Mouse (Mus musculus) liver, postnatal 0 days (tissue): ENCODE data around the gene Bcat2.

ENCODE experiments used
- CTCF ChIP-seq: sonication (generic); IDR thresholded peaks from 2 replicates; pipeline ENCODE4 v1.5.1; 2016; ENCODE audit warnings: antibody characterized with exemption, low read depth
- EP300 ChIP-seq: IDR thresholded peaks from 2 replicates; pipeline ENCODE4 v1.6.1; 2016; ENCODE audit warnings: antibody characterized with exemption, low read depth, mild to moderate bottlenecking

DNA sequence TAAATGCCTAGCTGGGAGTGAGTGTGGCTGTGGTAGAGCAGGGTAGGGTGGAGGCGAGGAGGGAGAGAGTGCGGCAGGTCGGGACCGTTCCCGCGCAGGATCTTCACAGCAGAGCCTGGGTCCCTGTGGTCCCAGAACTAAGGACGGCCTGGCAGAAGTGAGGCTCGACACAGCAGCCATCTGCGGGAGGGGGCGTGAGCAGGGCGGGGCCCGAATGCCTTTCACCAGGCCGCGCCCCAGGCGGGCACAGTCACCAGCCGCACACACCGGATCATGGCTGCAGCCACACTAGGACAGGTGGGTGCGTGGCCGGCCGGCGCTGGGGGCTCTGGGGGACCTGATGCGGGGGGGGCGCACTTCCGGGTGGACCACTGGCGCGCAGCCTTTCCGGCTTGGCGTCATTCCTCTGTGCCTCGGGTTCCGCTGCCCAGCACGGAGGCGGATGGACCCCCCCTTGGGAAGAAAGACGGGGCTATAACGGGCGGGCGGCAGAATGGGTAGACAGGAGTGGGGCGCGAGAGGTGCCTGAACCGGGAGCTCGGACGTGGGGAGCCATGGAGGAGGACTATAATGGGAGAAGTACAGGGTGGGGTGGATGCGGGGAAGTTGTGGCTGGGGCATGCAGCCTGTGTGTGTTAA is at the start of gene Bcat2:
- TF ChIP-seq EP300 (no peak), CTCF (no peak)
